Mouse (Mus musculus) spleen, postnatal 14 days (tissue): Measurements from ENCODE around the gene Grem1.

Source experiments
- DNase-seq, 2 experiments: peaks; one replicate each; pipeline ENCODE4 v3.0.0; 2021 to 2022; ENCODE audit warnings: low spot score in 2 of 2

The Grem1 gene

DNA sequence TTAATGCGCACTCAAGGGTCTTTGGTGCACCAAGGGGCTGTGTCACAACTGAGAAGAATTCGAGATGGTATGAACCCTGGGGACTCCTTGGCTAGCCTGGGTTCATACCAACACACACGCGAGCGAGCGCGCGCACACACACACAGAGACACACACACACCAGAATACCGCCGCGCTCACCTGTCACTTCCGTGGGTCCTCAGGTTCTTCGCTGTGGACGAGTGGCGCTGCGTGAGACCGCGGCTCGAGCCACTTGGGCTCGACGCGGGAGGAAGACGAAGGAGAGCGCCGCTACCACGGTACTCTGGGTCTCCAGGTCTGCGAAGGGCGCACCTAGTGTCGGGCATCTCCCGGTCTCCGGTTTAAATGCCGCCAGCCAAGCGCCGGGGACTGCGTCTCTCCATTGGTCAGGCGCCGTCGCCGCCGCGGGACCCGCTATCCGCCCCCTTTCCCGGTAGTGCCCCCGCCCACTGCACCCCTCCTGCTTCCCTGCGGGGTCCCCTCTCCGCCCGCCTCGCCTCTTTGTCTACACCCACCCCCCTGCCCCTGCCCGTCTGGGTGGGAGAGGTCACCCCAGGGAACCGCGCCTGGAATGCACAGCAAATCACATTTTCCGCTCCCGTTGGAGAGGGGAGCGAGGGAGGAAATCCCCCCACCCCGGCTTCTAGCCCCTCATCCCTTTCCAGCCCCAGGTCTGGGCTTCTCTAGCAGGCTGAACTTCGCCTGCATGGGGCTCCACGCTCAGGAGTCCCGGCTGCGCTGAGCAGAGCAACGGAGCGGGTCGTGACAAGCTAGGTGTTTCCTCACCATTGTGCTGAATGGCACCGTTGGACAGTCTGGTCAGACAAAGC lies at the start of gene Grem1:
TSS of gene Grem1 (minus strand) at position 336 of the 851 bp plus-strand sequence.
- no peak for DNase-seq

DNA sequence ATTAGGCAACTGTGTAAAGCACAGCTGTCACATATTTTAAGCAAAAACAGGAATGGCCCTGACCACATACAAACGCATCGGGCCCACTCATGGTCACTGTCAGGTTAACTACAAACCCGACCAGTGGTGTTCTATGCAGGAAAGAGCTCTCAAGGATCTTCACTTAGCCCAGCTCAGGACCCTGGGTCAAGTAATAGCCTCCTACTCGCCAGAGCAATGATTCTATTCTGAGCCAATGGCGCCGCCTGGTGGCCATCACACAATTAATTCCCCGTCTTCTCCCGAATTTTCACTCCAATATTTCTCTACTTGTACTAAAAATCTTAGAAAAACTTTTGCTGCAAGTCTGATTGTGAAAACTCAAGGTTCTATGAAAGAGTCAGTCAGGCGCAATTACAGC lies 49.2 kb upstream of the Grem1 start:
- peak in 1 of 2 experiments; percentile 23 for DNase-seq

DNA sequence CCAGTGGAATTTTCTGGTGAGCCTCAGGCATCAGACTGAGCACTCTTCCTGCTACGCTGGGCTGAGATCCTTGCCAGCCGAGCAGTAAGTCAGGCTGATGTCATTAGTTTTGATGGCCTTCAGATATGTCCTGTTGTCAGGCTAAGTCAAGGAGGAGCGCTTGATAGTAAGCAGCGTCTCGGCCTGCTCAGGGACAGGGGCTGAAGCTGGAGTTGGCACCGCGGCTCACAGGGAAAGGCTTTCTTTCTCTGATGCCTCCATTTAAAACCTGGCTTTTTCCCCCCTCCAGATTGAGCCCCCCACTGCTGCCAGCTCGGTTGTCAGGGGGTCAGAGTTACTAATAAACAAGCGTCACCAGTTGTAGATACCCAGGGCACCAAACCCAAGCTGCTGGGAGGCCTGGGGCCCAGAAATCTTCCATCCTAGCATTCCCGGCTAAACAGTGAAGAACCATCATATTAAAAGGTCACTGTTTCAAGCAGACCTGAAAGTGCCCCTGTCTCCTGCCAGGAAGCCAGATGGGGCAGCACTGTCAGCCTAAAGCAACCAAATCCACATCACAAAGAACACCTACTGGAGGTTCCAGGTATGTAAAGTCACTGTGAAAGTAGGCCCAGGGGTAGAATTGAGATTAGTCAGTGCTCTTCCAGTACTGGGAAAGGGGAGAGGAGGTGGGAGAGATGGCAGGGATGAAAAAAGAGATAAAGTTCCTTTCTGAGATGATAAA lies 48.6 kb upstream of the Grem1 start:
- no peak for DNase-seq

DNA sequence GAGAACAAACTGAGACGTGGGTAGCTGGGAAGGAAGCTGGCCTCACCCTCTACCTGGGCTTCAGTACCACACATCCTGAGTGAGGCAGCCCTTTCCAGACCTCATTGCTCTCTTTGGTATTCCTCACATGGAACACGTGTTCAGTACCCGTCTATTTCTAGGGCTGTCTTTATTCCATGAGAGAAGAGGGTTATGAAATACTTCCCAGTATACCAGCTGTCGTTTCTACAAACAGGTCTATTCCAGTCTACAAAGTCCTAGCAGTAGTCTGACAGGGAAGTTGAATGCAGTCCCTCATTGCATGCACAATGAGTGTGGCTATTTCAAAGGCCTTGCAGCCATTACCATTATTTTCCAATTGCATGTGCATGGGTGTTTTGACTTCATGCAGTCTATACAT lies 47.3 kb upstream of the Grem1 start:
- DNase-seq: no peak

DNA sequence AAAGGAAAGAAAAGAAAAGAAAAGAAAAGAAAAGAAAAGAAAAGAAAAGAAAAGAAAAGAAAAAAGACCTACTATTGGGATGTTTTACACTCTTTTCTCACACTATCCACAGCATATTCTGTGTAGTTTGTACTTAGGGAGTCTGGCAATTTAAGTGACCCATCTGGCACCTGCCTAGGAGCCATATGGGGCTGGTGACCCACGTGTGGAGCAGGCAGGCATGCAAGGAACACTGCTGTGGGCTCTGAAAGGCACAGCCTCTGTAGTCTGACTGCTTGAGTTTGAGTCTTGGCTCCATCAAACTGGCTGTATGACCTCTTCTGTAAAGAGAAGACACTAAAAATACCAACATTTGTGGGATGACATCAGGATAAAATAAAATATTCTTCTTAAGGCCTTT lies 45.3 kb upstream of the Grem1 start:
- no peak for DNase-seq

DNA sequence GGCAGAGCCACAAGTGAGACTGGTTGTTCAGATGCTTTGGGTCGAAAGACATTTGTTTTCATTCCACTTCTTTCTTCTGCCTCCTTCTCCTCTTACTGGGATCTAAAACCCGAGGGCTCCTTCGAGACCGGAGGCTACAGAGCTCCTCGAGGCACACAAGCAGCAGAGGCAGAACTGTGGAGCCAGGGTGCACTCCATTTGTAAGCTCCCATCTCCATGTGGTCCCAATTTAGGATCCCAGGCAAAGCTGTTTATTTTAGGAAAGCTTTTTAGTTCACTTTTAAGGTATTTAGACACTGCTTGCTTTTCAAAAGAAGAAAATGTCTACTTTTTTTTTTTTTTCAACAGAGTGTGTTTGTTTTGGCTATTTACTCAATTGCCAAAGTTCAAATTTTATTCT lies 42.4 kb upstream of the Grem1 start:
- DNase-seq: no peak

DNA sequence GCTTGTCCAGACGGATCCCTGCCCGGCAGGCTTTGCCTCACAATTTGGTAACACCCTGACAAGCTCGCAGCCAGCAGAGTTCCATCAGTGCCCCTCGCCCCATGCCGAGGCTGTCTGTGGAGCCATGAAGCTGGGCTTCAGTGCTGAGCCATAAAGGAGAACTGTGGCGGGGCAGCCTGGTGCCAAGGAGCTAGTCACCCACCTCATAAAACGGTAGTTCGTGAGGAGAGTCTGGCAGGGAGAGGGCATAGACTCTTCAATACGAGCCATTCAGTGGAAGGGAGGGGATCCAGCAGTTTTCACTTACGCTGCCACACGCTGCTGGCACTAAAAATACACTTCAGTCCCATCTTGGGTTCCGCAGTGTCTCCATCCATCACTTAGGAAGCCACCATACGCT lies 40.2 kb upstream of the Grem1 start:
- no peak for DNase-seq

DNA sequence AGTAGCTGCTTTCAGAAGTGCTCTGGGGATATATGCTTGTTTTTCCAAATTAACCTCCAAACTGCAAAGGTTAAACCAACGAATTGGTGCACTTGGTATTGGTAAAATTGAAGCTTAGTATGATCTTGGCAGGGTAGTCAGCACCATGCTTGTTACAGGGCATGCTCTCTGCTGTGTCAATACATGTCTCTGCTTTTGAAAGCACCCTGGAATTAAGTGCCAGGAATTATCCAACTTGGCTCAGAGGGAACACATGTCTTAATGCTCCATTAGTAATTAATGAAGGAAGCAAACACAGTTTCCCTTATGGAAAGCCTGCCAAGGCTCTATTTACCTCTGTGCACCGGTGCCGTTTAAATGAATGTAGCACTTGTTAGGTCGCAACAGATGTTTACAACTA lies 36.7 kb upstream of the Grem1 start:
- no peak for DNase-seq

DNA sequence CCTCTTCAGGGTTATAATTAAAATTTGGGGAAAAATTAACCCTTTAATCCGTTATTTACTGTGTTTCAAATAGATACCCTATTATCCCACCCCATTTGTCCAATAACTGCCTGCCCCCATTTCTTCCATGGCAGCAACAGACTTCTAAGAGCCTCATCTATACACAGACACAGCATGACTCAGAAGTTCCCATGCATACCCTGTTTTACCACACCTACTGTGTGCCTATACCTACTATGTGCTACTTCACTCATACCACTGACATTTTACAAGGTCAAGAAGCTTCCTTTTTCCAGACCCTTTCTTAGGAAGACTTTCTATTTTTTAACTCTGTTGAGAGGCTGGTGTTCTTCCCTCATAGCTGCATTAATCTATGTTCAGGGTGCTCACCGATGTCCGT lies 35.1 kb upstream of the Grem1 start:
- DNase-seq: no peak

DNA sequence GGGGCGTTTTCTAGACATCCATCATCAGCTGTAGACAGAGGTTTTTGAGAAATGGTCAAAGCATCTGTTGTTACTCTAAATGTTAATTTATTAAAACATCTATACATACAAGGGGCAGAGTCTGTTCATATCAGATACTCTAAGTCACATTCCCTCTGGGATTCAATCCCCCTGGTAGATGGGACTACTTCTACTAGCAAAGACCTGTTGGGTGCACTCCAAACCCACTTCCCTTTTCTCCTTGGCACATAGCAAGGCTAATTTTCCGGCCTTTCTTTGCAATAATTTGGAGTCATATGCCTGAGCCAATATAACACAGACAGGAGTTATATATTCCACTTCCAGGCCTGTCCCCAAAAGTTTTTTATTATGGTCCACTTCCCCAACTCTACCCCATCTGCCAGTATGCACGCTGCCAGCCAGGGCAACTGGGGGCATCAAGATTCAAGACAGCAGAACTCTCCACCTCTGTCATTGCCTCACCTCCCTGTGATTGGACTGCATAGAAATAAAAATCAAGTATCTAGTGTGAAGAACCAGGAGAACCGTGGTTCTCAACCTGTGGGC lies 30.5 kb upstream of the Grem1 start:
- DNase-seq: no peak

DNA sequence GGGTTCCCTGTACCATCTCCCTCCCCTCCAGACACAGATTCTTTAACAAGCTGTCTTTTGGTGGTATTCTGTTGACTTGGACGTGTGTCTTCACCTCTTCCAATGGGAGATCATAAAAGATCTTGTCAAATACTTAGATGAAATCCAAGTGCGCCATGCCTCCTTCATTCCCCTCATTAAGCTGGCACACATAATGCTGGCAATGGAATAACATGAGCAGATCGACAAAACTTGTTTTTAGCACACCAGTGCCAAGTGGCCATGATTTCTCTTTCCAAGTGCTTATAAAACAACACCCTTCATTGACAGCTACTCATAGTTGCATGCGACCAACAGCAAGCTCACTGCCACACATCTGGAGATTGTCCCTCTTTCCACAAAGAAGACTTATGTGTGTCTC lies 29.4 kb upstream of the Grem1 start:
- no peak for DNase-seq

DNA sequence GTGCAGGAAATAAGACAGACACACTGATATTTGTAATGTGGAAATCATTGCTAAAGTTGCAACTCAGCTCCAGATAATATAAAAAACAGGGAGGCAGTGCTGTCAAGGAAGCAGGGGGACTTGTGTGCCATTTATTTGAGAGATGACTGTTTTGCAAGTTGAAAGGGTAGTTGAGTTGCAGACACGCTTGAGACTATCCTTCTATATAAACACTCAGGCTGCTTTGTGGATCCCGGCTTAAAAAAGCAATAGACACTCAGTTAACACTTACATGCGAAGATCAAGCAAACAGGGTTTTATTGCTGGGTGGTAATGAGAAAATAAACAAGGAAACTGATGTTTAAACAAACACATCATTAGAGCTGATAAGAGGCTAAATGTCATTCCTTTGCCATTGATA lies 26.4 kb upstream of the Grem1 start:
- DNase-seq: no peak

DNA sequence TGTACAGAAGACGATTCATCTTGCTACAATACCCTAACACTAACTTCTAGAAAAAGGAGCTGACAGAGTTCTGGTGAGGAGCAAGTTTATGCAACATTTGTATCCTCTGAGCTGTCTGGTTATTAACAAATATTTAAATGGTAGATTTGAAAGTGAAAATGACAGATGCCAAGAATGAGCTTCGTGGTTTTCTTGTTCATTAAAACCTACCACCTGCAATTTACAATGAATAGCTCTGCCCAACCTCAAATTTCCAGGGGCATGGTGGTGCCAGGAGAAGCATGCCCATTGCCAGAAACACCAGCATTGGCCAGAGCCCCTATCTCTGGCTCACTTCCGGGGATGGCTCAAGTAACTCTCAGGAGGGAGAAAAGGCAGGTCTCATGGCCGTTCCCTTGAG lies 23.1 kb upstream of the Grem1 start:
- no peak for DNase-seq

DNA sequence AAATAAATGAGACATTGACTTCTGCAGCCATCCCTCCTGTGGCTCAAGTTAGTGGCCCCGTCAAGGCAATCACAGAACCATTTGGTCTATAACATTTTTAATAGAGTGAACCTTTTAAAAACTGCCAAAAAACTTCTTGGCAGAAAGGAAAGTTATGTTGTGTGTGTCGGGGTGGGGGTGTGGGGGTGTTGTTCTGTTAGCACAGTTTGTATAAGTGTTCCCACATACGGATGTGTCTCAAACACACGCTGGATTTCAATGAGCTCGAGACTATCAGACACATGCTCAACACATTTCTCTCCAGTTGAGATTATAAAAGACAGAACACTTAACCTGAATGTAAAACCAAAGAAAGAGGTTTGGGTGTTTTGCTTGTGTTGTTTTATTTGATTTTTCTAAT lies 22.7 kb upstream of the Grem1 start:
- DNase-seq: no peak

DNA sequence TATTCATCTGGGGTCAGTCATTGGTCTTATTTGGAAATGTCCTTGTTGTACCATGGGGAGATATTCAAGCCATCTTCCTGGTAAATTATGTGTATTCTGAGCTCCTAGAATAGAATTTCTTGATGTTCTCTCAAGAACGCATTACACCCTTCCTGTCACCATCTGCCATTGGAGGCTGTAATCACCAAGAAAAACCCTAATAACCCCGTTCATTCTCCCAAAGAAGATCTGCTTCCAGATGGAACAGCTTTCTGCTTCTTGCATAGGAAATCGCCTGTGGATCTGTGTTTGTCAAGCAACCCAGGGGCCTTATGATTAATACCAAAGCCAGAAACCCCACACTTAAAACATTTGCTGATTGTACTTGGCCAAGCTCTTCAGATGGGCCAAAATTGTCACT lies 20.9 kb upstream of the Grem1 start:
- DNase-seq: no peak

DNA sequence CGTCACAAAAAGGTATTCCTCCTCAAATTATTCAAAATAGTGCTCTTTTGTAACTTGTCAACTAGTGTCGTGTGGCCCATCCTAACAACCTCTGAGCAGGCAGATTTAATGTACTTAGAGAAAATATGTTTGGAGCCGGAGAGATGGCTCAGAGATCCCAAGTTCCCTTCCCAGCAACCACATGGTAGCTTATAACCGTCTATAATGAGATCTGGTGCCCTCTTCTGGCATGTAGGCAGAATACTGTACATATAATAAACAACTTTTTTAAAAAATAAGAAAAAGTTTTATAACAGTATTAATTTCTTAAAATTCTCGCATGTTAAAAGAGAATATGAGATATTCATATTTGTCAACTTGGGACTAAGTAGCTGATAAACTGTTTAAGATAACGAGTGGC lies 19.6 kb upstream of the Grem1 start:
- DNase-seq: no peak

DNA sequence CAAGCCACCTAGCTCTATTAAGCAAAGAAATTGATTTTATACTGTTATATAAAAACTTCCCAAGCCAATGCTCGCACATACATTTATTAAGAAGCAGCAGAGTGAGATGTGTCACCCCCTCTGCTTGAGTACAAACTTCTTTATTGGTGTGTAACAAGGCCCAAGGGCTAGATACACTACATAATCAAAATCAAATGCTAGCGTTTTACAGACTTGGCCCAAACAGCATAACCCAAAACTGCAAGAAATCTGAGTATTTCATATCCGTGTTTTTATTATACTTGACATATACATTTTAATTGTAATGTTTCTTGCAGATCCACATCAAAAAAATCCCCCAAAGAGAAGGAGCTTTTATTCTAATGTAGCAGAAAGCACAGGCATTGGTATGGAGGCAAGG lies 17.9 kb upstream of the Grem1 start:
- no peak for DNase-seq

DNA sequence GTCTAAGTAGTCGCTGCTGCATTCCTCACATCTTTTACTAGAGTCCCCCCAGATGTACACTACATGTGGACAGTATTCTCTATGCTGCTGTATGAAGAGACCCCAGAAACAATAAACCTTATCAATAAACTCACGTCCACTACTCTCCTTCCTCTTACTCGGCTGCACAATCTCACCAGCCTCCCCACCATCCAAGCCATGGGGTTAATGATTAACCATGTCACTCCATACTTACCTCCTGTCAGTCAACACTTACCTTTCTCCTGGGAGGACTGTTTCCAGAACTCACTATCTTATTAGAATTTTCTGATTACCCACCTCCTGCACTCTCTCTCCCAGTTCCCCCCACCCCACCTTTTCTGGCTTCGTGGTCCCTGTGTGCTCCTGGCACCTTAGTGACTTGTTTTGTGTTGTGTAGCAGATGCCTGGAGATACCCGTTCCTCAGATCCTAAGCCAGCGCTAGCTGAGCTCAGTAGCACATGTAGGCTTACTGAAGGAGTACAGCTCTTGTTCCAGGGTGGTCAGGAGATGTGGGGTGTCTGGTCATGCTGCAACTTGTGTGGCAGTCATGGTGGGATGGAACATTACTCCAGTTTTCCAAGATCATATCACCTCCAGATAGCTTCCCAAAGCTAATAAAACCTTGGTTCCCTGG lies 15.8 kb upstream of the Grem1 start:
- DNase-seq: no peak

DNA sequence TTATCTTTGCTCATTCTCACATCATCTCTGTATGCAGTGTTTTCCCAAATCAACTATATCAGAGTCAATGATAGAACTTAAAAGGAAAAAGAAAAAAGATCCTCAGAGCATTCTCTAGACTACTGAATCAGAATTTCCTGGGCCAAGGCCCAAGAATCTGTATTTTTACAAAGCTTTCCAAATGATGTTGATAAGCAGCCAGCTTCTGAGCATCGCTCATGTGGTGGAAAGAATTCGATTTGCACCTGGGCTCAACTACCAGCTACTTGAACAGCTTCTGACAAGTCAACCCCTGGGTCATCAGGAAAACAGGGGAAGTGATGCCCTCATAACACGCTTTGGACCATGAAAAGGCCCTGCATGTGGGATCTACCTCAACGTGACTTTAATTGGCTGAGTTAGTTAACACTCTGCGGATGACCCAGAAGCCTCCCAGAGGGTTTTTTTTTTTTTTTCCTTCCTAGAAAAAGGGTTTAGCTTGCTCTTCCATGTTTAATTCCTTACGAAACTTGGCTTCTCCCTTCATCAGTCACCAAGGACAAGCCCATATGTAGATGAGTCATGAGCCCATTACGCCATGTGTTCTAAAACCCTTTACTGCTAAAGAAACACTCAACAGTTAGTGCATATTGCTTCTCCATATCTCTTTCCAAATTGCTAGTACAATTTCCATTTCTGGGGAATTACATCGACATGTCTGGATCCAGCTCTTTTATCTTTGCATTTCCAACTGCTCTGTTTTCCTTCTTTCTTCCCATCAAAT lies 10.3 kb upstream of the Grem1 start:
- DNase-seq: no peak

DNA sequence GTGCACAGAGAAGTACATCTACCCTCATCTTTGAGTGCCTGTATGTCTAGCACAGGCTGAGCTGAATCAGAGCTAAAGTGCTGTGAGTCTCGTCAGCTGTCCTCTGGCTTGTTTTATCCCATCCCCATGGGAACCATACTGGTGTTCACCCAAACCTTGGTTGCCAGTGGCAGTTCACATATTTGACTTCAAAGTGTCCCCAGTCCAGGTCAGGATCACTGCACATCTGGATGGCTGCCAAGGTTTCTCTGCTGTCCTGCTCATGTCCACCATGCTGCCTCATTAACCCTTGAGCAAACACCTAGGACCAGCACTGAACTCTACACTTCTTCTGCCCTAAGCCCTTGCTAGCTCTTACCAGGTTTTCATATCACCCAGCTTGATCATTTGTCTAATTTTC lies 7.4 kb upstream of the Grem1 start:
- no peak for DNase-seq

DNA sequence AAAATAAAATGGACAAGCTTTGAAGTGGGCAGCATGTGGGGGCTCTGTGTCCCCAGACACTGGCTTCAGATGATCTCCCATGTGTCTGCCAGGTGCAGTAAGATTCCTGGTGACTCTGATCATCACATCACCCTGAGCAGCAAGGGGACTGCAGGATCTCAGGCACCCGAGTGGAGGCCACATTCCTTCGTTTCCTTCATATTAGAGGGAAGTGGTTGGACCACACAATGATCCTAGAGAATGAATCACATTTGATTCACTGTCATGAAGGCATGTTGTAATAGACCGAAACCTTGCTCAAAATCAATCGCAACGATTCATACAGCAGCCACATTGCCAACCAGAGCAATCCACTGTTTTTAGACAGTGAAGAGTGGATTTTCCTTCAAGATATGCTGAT lies 6.5 kb upstream of the Grem1 start:
- DNase-seq: no peak
